Mouse (Mus musculus): Measurements from ENCODE around the gene Smarcc2. TPM values are rescaled to one million over a fixed set of nuclear protein-coding genes. Genes with fewer than 3 reads are reported as not detected.

Smarcc2 gene
- 10 to 100 TPM; 43.4 to 44.6 TPM for total RNA-seq (2021)
- long read RNA-seq, experiment 1, full-length matches to known transcripts: 18 of 39 reads
- long read RNA-seq, experiment 1, partial matches to known transcripts: 11 of 39 reads
- long read RNA-seq, experiment 1, other reads (novel, unspliced or antisense): 10 of 39 reads
- long read RNA-seq, experiment 2, full-length matches to known transcripts: 19 of 40 reads
- long read RNA-seq, experiment 2, partial matches to known transcripts: 12 of 40 reads
- long read RNA-seq, experiment 2, other reads (novel, unspliced or antisense): 9 of 40 reads

GRCm38 (mm10) chr10:128458719-128459408, at the start of gene Smarcc2:
Gene Smarcc2 (plus strand): TSS chr10:128459248.
- intact Hi-C loops (cut with DNase I; ENCODE audit: low total_unique reads): loop anchor here (5.0 kb wide), 2 partner anchors 92 to 127 kb away; partner anchors contain the start of gene Coq10a
- peak; percentile 92 for DNase-seq

- intact Hi-C loops (cut with DNase I; ENCODE audit: low total_unique reads): loop anchor here (2.0 kb wide), 1 partner anchor 45 kb away; no protein-coding TSS in a partner anchor
- DNase-seq: peak; percentile 97
Observed at GRCm38 (mm10) chr10:128409692-128410559, 49.1 kb upstream of the Smarcc2 start.

- DNase-seq: no peak
- intact Hi-C loops (cut with DNase I; ENCODE audit: low total_unique reads): no loop called here
Observed at GRCm38 (mm10) chr10:128410560-128410845, 48.5 kb upstream of the Smarcc2 start.

- intact Hi-C loops (cut with DNase I; ENCODE audit: low total_unique reads): no loop called here
- DNase-seq: peak; percentile 96
Observed at GRCm38 (mm10) chr10:128411211-128412054, 47.6 kb upstream of the Smarcc2 start, which contains the start of the genes Nabp2 and Rnf41. Gene Nabp2 (minus strand): TSS chr10:128411492. Gene Rnf41 (plus strand): TSS chr10:128411657.

DNA sequence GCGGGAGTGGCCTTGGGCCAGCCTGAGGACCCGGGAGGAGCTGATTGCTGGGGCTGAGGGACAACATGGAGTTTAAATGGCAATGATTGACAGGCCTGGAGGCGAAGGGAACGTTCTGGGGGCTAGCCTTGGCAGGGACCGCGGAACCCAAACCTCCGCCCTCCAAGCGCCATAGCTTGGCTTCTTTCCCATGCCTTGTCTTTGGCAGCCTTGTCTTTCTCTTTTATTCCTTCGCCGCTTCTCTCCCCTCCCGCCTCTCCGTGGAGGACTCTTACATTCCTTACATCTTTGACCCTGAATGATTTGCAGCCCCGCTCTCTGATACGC, 47.0 kb upstream of the Smarcc2 start:
- DNase-seq: no peak
- intact Hi-C loops (cut with DNase I; ENCODE audit: low total_unique reads): no loop called here

DNA sequence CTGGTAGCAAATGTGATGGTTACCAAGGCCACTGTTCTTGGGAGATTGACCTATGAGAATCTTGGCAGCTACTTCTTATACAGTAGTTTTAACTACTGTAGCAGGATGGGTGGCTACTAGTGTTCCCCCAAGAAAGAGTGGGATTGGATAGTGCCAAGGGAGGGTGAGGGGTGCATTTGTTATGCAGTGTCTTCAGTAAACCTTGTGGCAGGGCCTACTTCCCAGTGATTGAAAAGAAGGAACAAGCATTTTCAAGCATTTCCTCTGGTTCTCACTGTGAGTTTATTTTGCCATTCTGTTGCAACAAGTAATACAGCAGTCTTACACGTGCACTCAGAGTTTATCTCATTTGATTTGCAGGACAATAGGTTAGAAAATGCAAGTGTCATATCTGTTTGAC, 46.5 kb upstream of the Smarcc2 start:
- no peak for DNase-seq
- intact Hi-C loops (cut with DNase I; ENCODE audit: low total_unique reads): no loop called here

GRCm38 (mm10) chr10:128413076-128413475, 46.0 kb upstream of the Smarcc2 start:
- intact Hi-C loops (cut with DNase I; ENCODE audit: low total_unique reads): no loop called here
- no peak for DNase-seq

- DNase-seq: no peak
Observed at GRCm38 (mm10) chr10:128414848-128415247, 44.2 kb upstream of the Smarcc2 start.

DNA sequence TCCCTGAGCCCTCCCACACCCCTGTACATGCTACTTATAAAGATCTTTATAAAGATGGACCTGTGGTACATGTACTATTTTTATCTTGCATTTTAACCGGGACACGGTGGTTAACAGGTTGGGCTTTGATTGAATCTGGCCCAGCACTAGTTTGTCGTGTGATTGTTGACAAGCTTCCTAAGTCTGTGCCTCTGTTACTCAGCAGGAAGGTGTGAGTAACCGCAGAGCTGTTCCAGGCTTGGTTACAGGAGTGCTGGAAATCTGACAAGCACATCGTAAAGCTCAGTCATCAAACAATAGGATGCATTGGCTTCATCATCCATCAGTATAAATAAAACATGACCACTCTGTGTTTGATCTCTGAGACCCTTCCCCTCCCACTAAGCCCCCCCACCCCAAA, 36.6 kb upstream of the Smarcc2 start:
- no peak for DNase-seq
- intact Hi-C loops (cut with DNase I; ENCODE audit: low total_unique reads): no loop called here

More at GRCm38 (mm10) chr10:128414848-128415247, 44.2 kb upstream of the Smarcc2 start:
- intact Hi-C loops (cut with DNase I; ENCODE audit: low total_unique reads): no loop called here

GRCm38 (mm10) chr10:128424604-128425003, 34.4 kb upstream of the Smarcc2 start:
- intact Hi-C loops (cut with DNase I; ENCODE audit: low total_unique reads): no loop called here
- DNase-seq: no peak

DNA sequence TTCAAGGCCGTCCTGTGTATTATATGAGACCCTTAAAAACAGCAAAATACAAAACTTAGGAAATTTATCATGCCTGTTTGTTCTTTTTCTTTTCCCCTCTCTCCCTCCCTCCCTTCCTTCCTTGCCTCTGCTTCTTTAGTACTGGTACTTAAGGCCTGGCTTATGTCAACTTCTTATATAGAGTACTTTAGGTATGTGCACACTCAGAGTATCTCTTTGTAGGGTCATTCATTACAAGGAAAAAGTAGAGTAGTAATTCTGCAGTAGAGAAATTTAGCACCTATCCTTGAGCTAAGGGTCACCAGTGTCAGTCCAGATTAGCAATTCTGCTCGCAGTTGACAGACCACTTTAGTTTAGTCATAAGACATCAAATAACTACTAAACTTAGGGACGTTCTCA, 33.8 kb upstream of the Smarcc2 start:
- intact Hi-C loops (cut with DNase I; ENCODE audit: low total_unique reads): no loop called here
- DNase-seq: no peak

DNA sequence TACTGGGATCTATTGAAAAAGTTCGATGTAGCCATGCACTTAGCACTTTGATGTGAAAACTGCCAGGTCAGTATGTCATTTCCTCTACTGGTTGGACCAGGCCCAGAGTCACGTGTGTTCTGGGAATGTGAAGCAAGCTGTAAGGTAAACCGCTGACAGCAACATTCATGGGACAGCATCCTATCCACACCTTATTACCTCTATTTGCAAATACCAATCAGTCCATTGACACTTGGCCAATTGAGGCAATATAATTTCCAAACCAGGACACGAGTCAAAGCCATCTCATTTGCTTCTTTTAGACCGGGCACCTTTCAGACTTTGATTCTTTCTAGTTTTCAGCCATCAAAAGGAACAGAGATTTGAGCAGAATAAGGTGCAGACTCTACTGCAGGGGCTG, 30.0 kb upstream of the Smarcc2 start:
- no peak for DNase-seq
- intact Hi-C loops (cut with DNase I; ENCODE audit: low total_unique reads): no loop called here

DNA sequence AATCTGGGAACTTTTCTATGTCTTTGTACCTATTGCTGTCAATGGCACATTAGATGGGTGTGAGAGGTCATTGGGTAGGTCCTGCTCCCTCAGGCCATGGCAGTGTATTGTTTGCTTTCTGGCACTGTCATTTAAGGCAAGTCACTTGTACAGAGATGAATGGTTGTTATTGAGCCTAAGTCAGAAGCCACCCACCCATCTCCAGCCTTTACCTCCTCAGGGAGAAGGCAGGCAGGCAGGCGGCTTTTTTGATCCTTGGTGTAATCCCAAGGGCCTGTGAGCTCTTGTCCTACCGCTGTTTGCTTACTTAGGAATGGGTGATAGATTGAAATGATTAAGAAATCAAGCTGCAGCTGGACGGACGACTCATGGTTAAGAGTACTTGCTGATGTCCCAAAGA, 29.6 kb upstream of the Smarcc2 start:
- no peak for DNase-seq

GRCm38 (mm10) chr10:128433417-128433816, 25.6 kb upstream of the Smarcc2 start:
- intact Hi-C loops (cut with DNase I; ENCODE audit: low total_unique reads): no loop called here
- no peak for DNase-seq

More for the DNA sequence above, 29.6 kb upstream of the Smarcc2 start:
- intact Hi-C loops (cut with DNase I; ENCODE audit: low total_unique reads): no loop called here

GRCm38 (mm10) chr10:128434681-128435080, 24.4 kb upstream of the Smarcc2 start:
- no peak for DNase-seq
- intact Hi-C loops (cut with DNase I; ENCODE audit: low total_unique reads): no loop called here

DNA sequence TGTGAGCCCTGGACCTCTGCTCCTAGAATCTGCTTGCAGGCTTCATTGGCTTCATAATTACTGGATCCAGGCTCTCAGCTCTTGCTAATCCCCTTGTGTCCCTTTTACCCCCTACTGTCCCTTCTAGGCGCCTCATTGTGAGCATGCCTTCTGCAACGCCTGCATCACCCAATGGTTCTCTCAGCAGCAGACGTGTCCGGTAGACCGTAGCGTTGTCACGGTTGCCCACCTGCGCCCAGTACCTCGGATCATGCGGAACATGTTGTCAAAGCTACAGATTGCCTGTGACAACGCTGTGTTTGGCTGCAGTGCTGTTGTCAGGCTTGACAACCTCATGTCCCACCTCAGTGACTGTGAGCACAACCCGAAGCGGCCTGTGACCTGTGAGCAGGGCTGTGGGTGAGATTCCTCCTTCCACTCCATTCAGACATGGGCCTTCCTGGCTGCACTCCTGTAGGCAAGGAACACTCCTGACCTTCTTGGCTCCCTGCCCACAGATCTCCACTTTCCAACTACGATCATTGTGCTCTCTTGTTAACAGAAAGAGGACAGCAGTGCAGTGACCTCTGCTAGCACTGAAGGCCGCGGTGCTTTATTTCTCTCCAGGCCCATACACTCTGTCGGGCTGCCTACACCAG, 23.7 kb upstream of the Smarcc2 start:
- intact Hi-C loops (cut with DNase I; ENCODE audit: low total_unique reads): no loop called here
- DNase-seq: peak; percentile 45

DNA sequence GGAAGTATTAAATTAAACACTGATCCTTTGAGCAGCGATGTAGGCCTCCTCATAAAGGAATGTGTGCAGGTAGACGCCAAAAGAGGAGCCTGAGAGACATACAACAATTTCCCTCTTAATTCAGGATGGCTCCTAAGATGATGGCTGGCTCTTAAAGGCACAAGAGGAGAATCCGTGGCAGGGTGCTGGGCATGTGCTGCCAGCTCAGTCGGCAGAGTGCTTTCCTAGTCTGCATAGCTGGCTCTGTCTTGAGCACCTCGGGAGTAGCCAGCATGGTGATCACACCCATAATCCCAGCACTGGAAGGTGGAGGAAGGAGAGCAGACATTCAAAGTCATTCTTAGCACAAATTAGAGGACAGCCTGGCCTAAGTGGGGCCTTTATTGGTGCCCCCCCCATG, 23.2 kb upstream of the Smarcc2 start:
- DNase-seq: no peak
- intact Hi-C loops (cut with DNase I; ENCODE audit: low total_unique reads): no loop called here

GRCm38 (mm10) chr10:128436376-128436775, 22.7 kb upstream of the Smarcc2 start:
- intact Hi-C loops (cut with DNase I; ENCODE audit: low total_unique reads): no loop called here

DNA sequence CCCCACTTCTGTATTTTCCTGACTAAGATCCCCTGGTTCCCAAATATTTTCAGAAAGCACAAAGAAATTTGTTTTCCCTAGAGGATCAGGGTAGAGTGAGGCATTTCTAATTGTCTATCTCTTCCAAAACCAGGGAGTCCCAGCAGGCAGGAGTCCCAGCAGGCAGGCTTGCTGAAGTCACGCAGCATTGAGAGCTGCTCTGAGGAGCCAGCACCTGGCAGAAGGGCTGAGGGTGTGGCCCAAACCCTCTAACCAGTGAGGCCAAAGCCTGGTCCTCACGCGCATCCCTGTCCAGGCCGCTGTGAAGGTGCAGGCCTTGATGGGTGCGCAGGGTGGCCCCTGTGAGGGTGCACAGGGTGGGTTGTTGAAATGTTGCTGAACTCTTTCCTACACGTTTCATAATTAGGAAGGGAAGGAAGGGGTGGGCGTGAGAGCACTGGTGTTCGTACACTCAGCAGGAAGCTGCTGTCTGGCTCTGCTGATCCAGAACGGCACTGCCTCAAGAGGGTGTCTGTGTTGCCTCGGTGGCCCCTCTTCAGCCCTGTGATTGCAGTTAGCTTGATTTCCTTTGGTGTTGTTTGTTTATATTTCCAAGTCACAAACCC, 20.3 kb upstream of the Smarcc2 start:
- intact Hi-C loops (cut with DNase I; ENCODE audit: low total_unique reads): no loop called here
- no peak for DNase-seq

More at GRCm38 (mm10) chr10:128436376-128436775, 22.7 kb upstream of the Smarcc2 start:
- no peak for DNase-seq

Data from gastrocnemius, postnatal 14 days (tissue).